Mouse (Mus musculus) G1E (cell line): Measurements from ENCODE around the gene Plekha8.

Source experiments
- CTCF ChIP-seq: IDR thresholded peaks from 2 replicates; pipeline ENCODE4 v1.5.1; 2012; ENCODE audit warnings: low read depth, low read length, inconsistent platforms, mixed read lengths
- GATA1 ChIP-seq: IDR thresholded peaks from 2 replicates; pipeline ENCODE4 v1.6.1; 2012; ENCODE audit warnings: borderline replicate concordance, low read length, inconsistent platforms, mixed read lengths
- GATA2 ChIP-seq: IDR thresholded peaks from 2 replicates; pipeline ENCODE4 v1.6.1; 2012; ENCODE audit warnings: low read depth, low read length, inconsistent platforms, borderline replicate concordance
- POLR2AphosphoS5 ChIP-seq: IDR thresholded peaks from 2 replicates; pipeline ENCODE4 v1.6.1; 2012; ENCODE audit warnings: low read depth, low read length, inconsistent platforms; ENCODE audit not compliant: insufficient replicate concordance
- TAL1 ChIP-seq: conservative IDR thresholded peaks from 2 replicates; pipeline ENCODE4 v1.6.1; 2012; ENCODE audit warnings: low read depth, low read length, inconsistent platforms, mixed read lengths

DNA sequence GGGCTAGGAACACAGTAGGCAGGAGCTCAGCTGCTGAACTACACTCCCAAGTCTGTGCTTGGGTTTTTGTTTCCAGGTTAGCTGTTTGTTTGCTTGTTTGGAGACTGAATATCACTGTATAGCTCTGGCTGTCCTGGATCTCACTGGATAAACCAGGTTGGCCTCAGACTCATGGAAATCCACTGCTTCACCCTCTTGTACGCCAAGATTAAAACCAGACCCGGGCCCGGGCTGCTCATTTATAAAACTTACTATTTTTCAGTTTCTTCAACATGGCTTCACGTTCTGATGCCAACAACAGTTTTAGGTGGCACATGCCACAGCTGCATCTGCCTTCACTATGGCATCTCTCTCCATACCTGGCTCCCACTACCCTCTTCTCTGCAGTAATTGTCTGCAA lies 31.4 kb upstream of the Plekha8 start:
- TF ChIP-seq CTCF, result no peak
- no peak for TF ChIP-seq TAL1
- TF ChIP-seq GATA2, result no peak
- TF ChIP-seq POLR2AphosphoS5, result no peak
- no peak for TF ChIP-seq GATA1
